Mouse (Mus musculus) heart, postnatal 10 days (tissue): ENCODE data around the gene Gm13691. TPM values are rescaled to one million over a fixed set of nuclear protein-coding genes. Genes with fewer than 3 reads are reported as not detected.
"Not testable (repeated sequence)": the region's sequence is repeated elsewhere in the genome, so short reads cannot be mapped to it uniquely, and the experiment has no call there.

Experiments used
- DNase-seq, 2 experiments: peaks; one replicate each; pipeline ENCODE4 v3.0.0; 2021
- intact Hi-C: fragments of 180-260 bp; cut with DNase I; formaldehyde crosslinking; loops from one replicate; pipeline ENCODE4 v1.15.1; 2025
- total RNA-seq, 2 experiments: library from RNA; stranded (reverse); gene quantifications; 2 replicates each; pipeline ENCODE4 v1.2.3; 2021

Gm13691 gene
- total RNA-seq, 2 experiments from 2014 or later, result 1.0 to 1.1 TPM

DNA sequence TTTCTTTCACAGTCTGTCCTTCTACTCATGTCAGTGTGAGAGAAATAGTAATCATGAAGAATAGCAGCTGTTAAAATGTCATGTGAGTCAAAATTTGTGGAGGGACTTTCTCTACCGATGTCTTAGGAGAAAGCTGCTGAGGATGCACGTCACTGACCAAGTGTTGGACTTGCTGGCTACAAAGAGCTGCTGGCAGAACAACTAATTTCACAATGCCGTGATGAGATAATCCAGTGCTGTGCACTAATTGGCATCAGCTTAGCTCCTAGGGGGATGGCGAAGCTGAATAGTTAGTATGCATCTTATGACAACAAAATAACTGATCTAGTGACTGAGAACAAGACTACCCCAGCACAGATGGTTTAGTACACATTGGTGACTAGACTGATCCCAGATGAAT, 34.9 kb downstream of the Gm13691 start:
- peak; percentile 57 to 61 for DNase-seq
- intact Hi-C loops, result no loop called here

DNA sequence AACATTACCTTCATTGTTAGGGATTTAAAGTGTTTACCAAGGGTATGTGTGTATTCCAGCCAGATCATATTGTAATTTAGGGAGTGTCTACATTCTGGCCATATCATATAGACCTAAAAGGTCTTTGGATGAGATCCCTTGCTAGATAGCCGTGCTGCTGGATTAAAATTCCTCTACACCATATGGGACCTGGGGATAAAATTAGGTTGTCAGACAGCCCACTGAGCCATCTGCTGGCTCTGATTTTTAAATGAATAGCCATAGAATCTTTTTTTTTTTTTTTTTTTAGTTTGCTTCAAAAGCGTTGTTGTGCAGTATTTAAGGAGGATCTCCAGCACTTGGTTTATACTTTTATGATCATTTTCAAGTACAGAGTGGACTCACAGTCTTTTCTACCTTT, 42.2 kb downstream of the Gm13691 start:
- DNase-seq, result no peak
- intact Hi-C loops, result no loop called here

DNA sequence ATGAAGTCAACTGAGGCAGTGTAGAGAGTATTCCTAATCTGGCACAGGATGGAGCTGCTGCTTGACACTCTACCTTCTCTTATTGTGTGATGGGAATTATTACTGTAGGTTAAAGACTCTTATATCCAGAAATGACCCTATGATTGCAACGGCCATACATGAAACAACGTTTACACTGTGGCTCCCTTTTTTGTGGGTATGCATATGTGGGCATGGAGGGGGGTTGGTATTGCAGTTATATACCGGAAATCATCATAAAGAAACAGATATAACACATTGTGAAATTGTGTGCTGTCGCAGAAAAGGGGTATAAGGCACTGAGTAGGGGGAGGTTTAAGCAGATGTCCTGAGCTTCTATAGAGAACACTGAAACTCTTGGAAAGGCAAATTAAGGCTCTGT, 45.6 kb downstream of the Gm13691 start:
- intact Hi-C loops, result loop anchor here (5.0 kb wide), 1 partner anchor 221 kb away; no protein-coding TSS in a partner anchor
- no peak for DNase-seq

DNA sequence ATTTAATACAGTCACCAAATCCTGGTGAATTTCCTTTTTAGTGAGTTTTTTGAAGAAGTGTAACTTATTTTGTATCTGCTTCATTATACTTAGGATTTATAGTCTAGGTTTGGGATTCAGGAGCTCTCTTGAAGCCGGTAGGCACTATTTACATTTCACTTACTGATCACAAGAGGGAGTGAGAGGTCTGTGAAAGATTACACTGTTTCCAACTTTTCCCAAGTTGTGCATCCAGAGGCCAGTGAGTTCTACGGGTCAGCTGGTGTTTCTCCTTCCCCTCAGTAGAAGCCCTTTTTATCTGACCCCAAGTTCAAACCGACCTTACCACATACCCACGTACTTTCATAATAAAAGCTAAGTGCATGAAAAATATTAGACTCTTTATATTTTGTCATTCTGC, 47.0 kb downstream of the Gm13691 start:
- intact Hi-C loops, result loop anchor here (1.0 to 5.0 kb wide), 2 partner anchors 220 to 392 kb away; no protein-coding TSS in a partner anchor
- DNase-seq, result no peak

DNA sequence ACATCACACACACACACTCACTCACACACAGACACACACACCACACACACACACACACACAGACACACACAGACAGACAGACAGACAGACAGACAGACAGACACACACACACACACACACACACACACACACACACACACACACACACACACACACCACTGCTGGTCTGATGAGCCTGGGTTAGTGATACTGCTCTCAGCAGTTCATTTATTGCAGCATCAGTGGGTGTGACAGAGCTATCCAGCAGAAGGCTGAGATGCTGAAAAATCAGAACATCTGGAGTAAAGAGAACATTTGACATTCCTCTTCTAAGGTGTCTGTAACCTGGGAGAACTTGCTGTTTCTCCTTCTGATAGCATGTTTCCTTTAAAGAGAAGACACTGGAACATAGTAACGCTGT, 47.6 kb downstream of the Gm13691 start:
- intact Hi-C loops, result loop anchor here (1.0 to 5.0 kb wide), 2 partner anchors 219 to 391 kb away; no protein-coding TSS in a partner anchor
- DNase-seq, result not testable (repeated sequence)

DNA sequence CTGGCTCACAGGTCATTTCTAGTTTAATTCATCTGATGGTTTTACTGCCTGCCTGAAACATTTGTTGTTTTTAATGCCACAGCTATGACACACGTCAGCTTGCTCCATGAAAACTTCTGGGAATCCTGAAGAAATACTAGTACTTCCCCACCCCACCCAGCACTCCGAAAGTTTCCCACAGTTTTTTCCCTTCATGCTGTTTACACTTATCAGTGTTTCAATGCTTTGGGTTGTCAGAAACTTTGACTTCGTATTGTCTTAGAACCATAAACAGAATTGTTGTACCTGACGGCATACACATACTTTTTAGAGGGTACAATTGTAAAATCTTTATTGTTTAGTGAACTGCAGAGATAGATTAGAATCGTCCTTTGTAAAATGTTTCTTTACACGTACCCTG, 48.9 kb downstream of the Gm13691 start:
- no peak for DNase-seq
- intact Hi-C loops, result loop anchor here (5.0 kb wide), 1 partner anchor 218 kb away; no protein-coding TSS in a partner anchor

Other genes starting within 250 kb of the Gm13691 start
- gene Fam171b, start 177.9 kb upstream of the Gm13691 start, total RNA-seq, result 1 to 10 TPM; 1.9 TPM
- gene Zswim2, start 49.3 kb upstream of the Gm13691 start, total RNA-seq, result not detected
- gene Gm13698, start 34.9 kb upstream of the Gm13691 start, total RNA-seq, result 1 to 10 TPM; 1.0 to 1.1 TPM
- gene Gm13693, start 29.1 kb upstream of the Gm13691 start, total RNA-seq, result 1 to 10 TPM; 1.0 to 1.1 TPM
- gene Gm13695, start 23.2 kb upstream of the Gm13691 start, total RNA-seq, result 1 to 10 TPM in 1 of 2 experiments, not detected in 1; 1.1 TPM
- 1 to 10 TPM; 1.0 to 1.1 TPM for gene Gm13696, start 17.4 kb upstream of the Gm13691 start, total RNA-seq
- gene Gm13694, start 11.6 kb upstream of the Gm13691 start, total RNA-seq, result 1 to 10 TPM; 1.0 to 1.1 TPM
- 1 to 10 TPM; 1.0 to 1.1 TPM for gene Gm13697, start 5.8 kb upstream of the Gm13691 start, total RNA-seq